Mouse (Mus musculus) megakaryocyte-erythroid progenitor cell, adult 5-6 weeks (primary cell): ENCODE results near the gene Gm7168. TPM values are rescaled to one million over a fixed set of nuclear protein-coding genes. Genes with fewer than 3 reads are reported as not detected.
"Not testable (repeated sequence)": the region's sequence is repeated elsewhere in the genome, so short reads cannot be mapped to it uniquely, and the experiment has no call there.

Source experiments
- ATAC-seq: replicated peaks from 2 replicates; pipeline ENCODE4 v1.8.0; 2016; ENCODE audit warnings: mild to moderate bottlenecking, inconsistent platforms; ENCODE audit not compliant: severe bottlenecking, poor library complexity, low FRiP score, low TSS enrichment
- total RNA-seq, 2 experiments: library from RNA; stranded (forward) in 1 of 2; stranded (reverse) in 1 of 2; fragments of 200-1000, 215-1000 nt in 1 of 2; fragments of >200 nt in 1 of 2; fragmentation: Nextera tagmentation in 1 of 2; gene quantifications; 2 replicates each; pipeline ENCODE4 v1.2.3; 2014 to 2017

Gene Gm7168
- total RNA-seq (2014; fragmentation: Nextera tagmentation) = not detected in 2 replicates
- not detected in 2 replicates for total RNA-seq (2017)

DNA sequence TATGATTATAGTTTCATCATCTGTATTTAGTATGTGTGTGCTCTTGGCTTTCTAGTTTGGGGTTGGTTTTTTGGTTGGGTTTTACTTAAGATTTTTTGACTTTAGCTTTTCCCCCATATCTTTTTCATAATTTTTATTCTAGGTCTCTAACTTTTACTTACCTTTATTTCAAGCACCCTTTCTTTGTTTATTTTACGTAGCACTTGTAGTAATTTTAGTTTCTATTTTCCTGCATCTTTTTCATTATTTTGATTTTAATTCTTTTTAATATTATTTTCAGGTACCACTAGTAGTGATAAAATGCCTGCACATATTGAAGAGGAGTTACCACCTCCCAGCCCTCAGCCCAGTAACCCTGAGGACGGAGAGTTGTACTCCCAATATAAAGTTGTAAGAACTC is at the start of gene Gm7168:
Gm7168 (plus strand) TSS at position 301 of the 400 bp plus-strand sequence.
- ATAC-seq = not testable (repeated sequence)

DNA sequence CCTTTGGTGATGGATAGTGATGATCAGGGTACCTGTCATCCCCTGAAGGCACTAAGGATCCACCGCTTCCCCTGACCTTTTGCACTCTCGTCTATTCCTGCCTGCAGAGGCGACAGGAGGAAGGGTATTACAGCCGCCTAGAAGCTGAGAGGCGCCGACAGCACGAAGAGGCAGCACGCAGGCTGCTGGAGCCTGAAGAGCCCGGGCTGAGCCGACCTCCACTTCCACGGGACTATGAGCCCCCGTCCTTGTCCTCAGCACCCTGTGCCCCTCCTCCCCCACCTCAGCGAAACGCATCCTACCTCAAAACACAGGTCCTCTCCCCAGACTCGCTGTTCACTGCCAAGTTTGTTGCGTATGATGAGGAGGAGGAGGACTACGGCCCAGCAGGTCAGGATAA is 49.3 kb upstream of the Gm7168 start:
- ATAC-seq = no peak

GRCm38 (mm10) chr17:13899241-13899640 is 48.9 kb upstream of the Gm7168 start:
- no peak for ATAC-seq

- ATAC-seq = no peak
Observed at GRCm38 (mm10) chr17:13903793-13904192, 44.4 kb upstream of the Gm7168 start.

GRCm38 (mm10) chr17:13907082-13907481 is 41.1 kb upstream of the Gm7168 start:
- ATAC-seq = no peak

GRCm38 (mm10) chr17:13907681-13908080 is 40.5 kb upstream of the Gm7168 start:
- no peak for ATAC-seq

DNA sequence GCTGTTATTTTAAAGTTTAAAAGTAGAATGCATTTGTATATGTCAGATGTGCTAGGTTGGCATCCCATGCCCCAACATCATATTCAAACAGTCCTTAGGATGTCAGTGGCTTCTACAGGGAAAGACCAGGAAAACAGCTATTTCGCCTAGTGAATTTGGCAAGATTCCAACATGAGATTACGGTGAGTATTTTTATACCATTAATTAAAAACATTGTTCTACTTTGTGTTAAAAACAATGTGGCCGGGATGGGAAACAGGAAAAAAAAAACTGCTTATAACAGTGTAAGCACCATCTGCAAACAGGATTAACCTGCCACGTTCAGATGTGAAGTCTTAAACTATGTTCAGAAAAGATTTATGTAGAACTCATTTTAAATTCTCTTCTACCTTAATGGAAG is 34.2 kb upstream of the Gm7168 start:
- no peak for ATAC-seq

- ATAC-seq = no peak
Observed at GRCm38 (mm10) chr17:13914531-13914930, 33.6 kb upstream of the Gm7168 start.

DNA sequence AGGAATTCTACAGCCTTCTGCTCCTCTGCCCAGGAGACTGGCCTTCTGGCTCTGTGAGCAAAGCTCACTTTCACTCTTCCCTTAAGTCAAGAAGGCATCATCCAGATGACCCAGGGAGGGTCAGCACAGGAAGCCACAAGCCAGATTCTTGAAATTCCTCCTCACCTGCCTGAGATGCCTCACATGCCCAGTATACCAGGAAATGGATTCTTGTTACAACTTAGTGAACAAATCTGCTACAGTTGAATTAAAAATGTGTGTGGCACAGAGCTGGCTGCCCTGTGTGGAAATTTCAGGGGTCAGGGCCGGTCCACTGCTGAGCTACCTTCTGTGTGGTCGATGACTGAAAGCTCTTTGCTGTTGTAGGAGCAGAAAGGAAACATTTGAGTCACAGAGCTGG is 27.4 kb upstream of the Gm7168 start:
- no peak for ATAC-seq

DNA sequence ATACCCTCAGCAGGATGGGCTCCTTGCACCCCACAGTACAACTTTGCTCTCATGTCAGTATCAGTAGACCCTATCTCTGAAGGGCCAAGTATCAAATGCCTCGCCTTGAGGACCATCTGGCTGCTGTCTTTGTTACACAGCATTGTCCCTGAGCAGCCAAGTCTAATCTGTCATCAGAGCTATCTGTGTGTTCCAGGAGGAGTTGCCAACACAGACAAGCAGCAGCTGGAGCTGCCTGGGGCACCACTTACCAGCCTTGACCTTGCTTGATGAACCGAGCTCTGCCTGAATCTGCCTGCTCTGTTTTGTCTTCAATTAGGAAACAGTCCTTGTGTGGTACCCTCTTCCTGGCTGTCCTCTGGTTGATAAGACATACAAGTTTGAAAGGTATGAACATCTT is 24.8 kb upstream of the Gm7168 start:
- peak; percentile 37; the same call in 1 of the 2 replicates for ATAC-seq

DNA sequence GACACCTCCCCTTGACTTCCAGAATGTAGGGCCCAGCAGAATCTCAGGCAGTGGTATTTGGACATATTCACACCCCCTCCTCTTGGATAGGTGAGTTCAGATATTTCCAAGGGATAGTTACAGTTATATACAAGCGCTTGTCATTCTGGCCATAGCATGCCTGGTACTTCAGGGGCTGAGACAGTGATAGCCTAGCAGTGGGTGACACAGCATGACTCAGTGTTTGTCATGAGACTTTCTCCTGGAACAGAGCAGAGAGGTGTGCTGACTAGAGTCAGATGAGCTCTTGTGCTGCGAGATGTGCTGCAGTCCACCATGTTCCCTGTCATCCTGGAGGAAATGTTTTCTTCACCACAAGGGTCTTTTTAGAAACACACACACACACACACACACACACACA is 23.6 kb upstream of the Gm7168 start:
- ATAC-seq = no peak

GRCm38 (mm10) chr17:13925931-13926330 is 22.2 kb upstream of the Gm7168 start:
- no peak for ATAC-seq

DNA sequence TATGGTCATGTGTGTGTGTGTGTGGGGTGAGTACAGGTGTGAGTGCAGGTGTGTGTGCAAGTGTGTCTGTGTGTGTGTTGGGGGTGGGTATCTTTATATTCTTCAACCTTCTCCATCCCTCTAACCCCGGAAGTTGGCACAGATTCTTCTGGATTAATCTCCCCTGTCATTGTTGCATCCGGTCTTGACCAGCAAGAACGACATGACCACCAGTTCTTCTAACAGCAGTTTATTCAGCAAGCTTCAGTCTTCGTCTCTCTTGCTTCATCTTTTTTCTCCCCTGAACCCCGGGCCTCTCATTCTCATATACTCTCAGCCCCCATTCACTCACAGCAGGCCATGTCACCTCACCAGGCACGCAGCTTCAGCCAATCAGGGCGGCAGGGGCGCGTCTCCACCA is 17.8 kb upstream of the Gm7168 start:
- no peak for ATAC-seq

GRCm38 (mm10) chr17:13935364-13935763 is 12.8 kb upstream of the Gm7168 start:
- not testable (repeated sequence) for ATAC-seq

DNA sequence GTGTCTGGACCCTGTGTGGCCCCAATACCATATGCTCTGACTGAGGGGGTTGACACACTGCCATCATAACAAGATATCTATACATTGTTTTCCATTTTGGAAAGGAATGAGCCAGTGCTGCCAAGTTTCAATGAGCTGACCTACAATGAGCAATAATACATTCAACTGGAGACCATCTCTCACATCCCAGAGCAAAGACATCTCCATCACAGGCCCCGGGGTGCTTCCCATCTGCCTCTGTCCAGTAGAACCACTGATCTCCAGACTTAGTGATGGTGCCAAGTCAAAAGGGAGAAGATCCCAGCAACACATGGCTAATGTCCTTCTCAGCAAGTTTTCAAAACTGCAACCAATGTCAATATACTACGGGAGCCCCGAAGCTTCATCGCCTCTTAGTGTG is 10.4 kb upstream of the Gm7168 start:
- ATAC-seq = no peak

- no peak for ATAC-seq
Observed at GRCm38 (mm10) chr17:13938652-13939051, 9.5 kb upstream of the Gm7168 start.

DNA sequence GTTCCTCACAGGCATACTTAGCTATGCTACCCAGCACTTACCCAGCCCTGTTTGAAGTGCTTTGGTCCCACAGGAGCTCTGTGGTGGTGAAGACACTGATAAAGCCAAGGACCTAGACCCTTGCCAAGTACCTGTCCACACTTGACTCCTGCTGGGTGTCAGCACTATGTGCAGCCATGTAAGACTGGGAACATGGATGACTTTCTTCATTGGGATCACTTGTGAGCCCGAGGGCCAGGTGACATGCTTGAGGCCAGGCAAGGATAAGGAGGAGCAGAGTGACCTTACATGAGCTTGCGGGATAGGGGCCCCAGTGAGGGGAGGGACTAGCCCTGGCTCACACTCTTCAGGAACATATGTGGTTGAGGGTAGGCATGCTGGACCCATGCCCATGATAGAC is 8.9 kb upstream of the Gm7168 start:
- not testable (repeated sequence) for ATAC-seq

GRCm38 (mm10) chr17:13940487-13940886 is 7.7 kb upstream of the Gm7168 start:
- ATAC-seq = no peak

GRCm38 (mm10) chr17:13951570-13951969 is 3.4 kb downstream of the Gm7168 start:
- not testable (repeated sequence) for ATAC-seq

- ATAC-seq = not testable (repeated sequence)
Observed at GRCm38 (mm10) chr17:13958129-13958528, 10.0 kb downstream of the Gm7168 start.

- not testable (repeated sequence) for ATAC-seq
Observed at GRCm38 (mm10) chr17:13962245-13962644, 14.1 kb downstream of the Gm7168 start.

GRCm38 (mm10) chr17:13965048-13965447 is 16.9 kb downstream of the Gm7168 start:
- ATAC-seq = not testable (repeated sequence)
